Mouse (Mus musculus) stomach, embryonic 16.5 days (tissue): ENCODE results near the gene Prepl. TPM values are rescaled to one million over a fixed set of nuclear protein-coding genes. Genes with fewer than 3 reads are reported as not detected.

Source experiments
- ATAC-seq: fragments of 200-750 bp; cut with Nextera tagmentation; 2 replicates; pipeline ENCODE4 v1.8.0; 2017; ENCODE audit warnings: moderate number of reproducible peaks, moderate TSS enrichment; ENCODE audit not compliant: insufficient read depth, low FRiP score
- H3K27ac ChIP-seq: fragments of 300-500 bp; sonication (generic); 2 replicates; pipeline ENCODE4 v1.5.1; 2014; ENCODE audit warnings: low read length
- H3K27me3 ChIP-seq: fragments of 300-500 bp; sonication (generic); 2 replicates; pipeline ENCODE4 v1.6.1; 2014; ENCODE audit warnings: low read length, control low read depth, mixed read lengths; ENCODE audit not compliant: control insufficient read depth, insufficient read depth
- H3K36me3 ChIP-seq: fragments of 300-500 bp; sonication (generic); 2 replicates; pipeline ENCODE4 v1.6.1; 2014; ENCODE audit warnings: low read length; ENCODE audit not compliant: control insufficient read depth, insufficient read depth
- H3K4me1 ChIP-seq: fragments of 300-500 bp; sonication (generic); 2 replicates; pipeline ENCODE4 v1.6.1; 2014; ENCODE audit warnings: low read length, control low read depth, mixed read lengths; ENCODE audit not compliant: control insufficient read depth, insufficient read depth
- H3K4me2 ChIP-seq: fragments of 300-500 bp; sonication (generic); 2 replicates; pipeline ENCODE4 v1.6.1; 2014; ENCODE audit warnings: low read depth, low read length, mixed read lengths
- H3K4me3 ChIP-seq: fragments of 300-500 bp; sonication (generic); replicated peaks from 2 replicates; pipeline ENCODE4 v1.5.1; 2014; ENCODE audit warnings: mild to moderate bottlenecking, low read length
- H3K9ac ChIP-seq: fragments of 300-500 bp; sonication (generic); 2 replicates; pipeline ENCODE4 v1.6.1; 2014; ENCODE audit warnings: low read length
- H3K9me3 ChIP-seq: fragments of 300-500 bp; sonication (generic); replicated peaks from 2 replicates; pipeline ENCODE4 v1.6.1; 2016; ENCODE audit warnings: low read length, control low read depth; ENCODE audit not compliant: control insufficient read depth
- WGBS: fragments of 180-500 bp; shearing (Covaris S2); extraction: QIAGEN DNeasy Blood & Tissue Kit; methylation state at CpG from one replicate; pipeline ENCODE4 v1.1.7; 2014; 5-methylcytosine and 5-hydroxymethylcytosine counted together
- polyA plus RNA-seq: library from polyadenylated mRNA; unstranded; fragments of >200 nt; fragmentation: Nextera tagmentation; extraction: Ambion mirVana; gene quantifications from 2 replicates; pipeline ENCODE4 v1.2.1, GENCODE M21; 2015

Prepl gene
- polyA plus RNA-seq: 31.5 and 33.5 TPM in 2 replicates

GRCm38 (mm10) chr17:85090120-85091099, at the start of gene Prepl, which contains the start of gene Camkmt:
Gene Prepl, minus strand, starts transcription at chr17:85090241.
Gene Camkmt, plus strand, starts transcription at chr17:85090552.
- H3K4me1 ChIP-seq: peaks cover 11% of the 10 kb centered on the region
- no peaks in the 10 kb centered on the region for H3K36me3 ChIP-seq
- peak within 1 kb of the TSS; percentile 68 for H3K4me2 ChIP-seq
- WGBS: under 1% methylated on average over 63 of the region's 63 CpGs
- peak within 1 kb of the TSS; percentile 77 for H3K4me3 ChIP-seq
- peak within 1 kb of the TSS; percentile 87 for H3K9ac ChIP-seq
- no peaks in the 10 kb centered on the region for H3K9me3 ChIP-seq
- peak; percentile 99 for ATAC-seq
- H3K27me3 ChIP-seq: no peaks in the 10 kb centered on the region
- H3K27ac ChIP-seq: peak within 1 kb of the TSS; percentile 86

DNA sequence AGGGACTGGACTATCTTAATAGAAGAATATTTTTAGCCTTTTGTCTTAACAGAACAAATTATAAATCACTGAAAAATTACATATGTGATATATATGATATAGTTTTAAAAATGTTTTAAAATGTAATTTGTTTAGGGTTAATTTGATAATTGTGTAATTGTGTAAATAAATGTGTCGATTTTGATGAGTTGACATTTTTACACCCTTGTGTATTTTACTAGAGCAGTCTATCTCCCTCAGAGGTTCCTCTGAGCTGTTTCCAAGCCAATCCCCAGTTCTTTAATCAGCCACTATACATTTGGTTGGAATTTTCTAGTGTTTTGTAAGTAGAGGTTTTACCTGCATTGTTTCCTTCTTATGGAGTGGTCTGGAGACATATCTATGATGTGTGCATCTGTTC, 48.4 kb upstream of the Prepl start:
- H3K27me3 ChIP-seq: no peaks in the 10 kb centered on the region
- H3K9me3 ChIP-seq: no peaks in the 10 kb centered on the region
- no peaks in the 10 kb centered on the region for H3K36me3 ChIP-seq
- no peak overlapping the region for H3K4me3 ChIP-seq
- no peaks in the 10 kb centered on the region for H3K4me1 ChIP-seq
- no peak overlapping the region for H3K27ac ChIP-seq
- no peak overlapping the region for H3K9ac ChIP-seq
- no peak overlapping the region for H3K4me2 ChIP-seq
- ATAC-seq: no peak
- WGBS: 74% methylated on average over 1 of the region's 1 CpGs

DNA sequence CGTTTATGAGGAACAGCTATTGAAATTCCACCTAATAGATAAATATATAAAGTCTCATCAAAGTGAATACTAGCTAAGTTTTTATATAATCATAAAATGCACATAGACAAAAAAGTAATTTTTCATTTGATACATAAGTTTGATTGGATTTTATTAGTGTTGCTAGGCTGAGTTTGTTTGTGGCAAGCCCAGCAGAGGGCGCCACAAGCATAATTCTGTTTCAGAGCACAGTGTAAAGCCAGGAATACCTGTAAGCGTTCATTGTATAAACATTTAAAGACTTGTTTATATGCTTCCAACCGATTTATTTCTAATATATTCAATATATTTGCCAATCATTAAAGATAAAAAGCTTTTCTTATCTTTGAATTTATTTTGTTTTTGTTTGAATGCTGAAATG, 26.6 kb upstream of the Prepl start:
- H3K27ac ChIP-seq: no peak overlapping the region
- H3K36me3 ChIP-seq: no peaks in the 10 kb centered on the region
- H3K4me1 ChIP-seq: no peaks in the 10 kb centered on the region
- H3K9me3 ChIP-seq: no peaks in the 10 kb centered on the region
- ATAC-seq: no peak
- H3K4me2 ChIP-seq: no peak overlapping the region
- no peaks in the 10 kb centered on the region for H3K27me3 ChIP-seq
- H3K4me3 ChIP-seq: no peak overlapping the region
- no peak overlapping the region for H3K9ac ChIP-seq
- 29% methylated on average over 4 of the region's 4 CpGs for WGBS

- WGBS: 80% methylated on average over 8 of the region's 8 CpGs
- no peak overlapping the region for H3K4me3 ChIP-seq
- H3K27ac ChIP-seq: no peak overlapping the region
- no peaks in the 10 kb centered on the region for H3K4me1 ChIP-seq
- no peak for ATAC-seq
- H3K4me2 ChIP-seq: no peak overlapping the region
- no peaks in the 10 kb centered on the region for H3K36me3 ChIP-seq
- no peaks in the 10 kb centered on the region for H3K27me3 ChIP-seq
- no peaks in the 10 kb centered on the region for H3K9me3 ChIP-seq
- H3K9ac ChIP-seq: no peak overlapping the region
Observed at GRCm38 (mm10) chr17:85113441-85113840, 23.4 kb upstream of the Prepl start.

- no peak for ATAC-seq
- no peaks in the 10 kb centered on the region for H3K27me3 ChIP-seq
- 90% methylated on average over 1 of the region's 1 CpGs for WGBS
Observed at GRCm38 (mm10) chr17:85110640-85111039, 20.6 kb upstream of the Prepl start.

GRCm38 (mm10) chr17:85103310-85103709, 13.3 kb upstream of the Prepl start:
- no peak overlapping the region for H3K4me3 ChIP-seq
- H3K9ac ChIP-seq: no peak overlapping the region
- H3K4me2 ChIP-seq: no peak overlapping the region
- no peaks in the 10 kb centered on the region for H3K36me3 ChIP-seq
- ATAC-seq: no peak
- 37% methylated on average over 2 of the region's 2 CpGs for WGBS
- H3K4me1 ChIP-seq: 0 out of 2 replicates have a peak, but pooled peaks cover 3% of the 10 kb centered on the region
- H3K9me3 ChIP-seq: no peaks in the 10 kb centered on the region
- no peak overlapping the region for H3K27ac ChIP-seq
- H3K27me3 ChIP-seq: no peaks in the 10 kb centered on the region

More at GRCm38 (mm10) chr17:85110640-85111039, 20.6 kb upstream of the Prepl start:
- H3K4me1 ChIP-seq: no peaks in the 10 kb centered on the region
- H3K4me3 ChIP-seq: no peak overlapping the region
- no peak overlapping the region for H3K9ac ChIP-seq
- no peaks in the 10 kb centered on the region for H3K36me3 ChIP-seq
- no peak overlapping the region for H3K27ac ChIP-seq
- H3K9me3 ChIP-seq: no peaks in the 10 kb centered on the region
- no peak overlapping the region for H3K4me2 ChIP-seq

DNA sequence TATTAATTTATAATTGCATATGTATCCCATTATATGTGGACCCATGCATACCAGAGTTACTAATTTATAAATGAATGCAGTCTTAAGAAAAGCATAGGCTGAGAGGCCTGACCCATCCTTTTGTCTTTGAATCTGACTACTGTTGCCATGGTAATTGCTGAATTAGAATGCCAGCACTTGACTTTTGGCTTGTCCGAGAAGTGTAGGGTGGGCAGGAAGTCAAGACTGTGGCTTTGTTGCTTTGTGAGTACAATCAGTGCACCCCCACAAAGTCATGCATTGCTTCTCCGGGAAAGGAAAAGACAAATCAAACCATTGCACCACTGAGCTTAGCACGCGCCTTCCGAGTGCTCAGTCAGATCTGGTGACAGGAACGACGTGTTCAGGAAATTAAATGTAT, 11.7 kb upstream of the Prepl start:
- H3K4me1 ChIP-seq: 0 out of 2 replicates have a peak, but pooled peaks cover 3% of the 10 kb centered on the region
- H3K4me2 ChIP-seq: no peak overlapping the region
- H3K27me3 ChIP-seq: no peaks in the 10 kb centered on the region
- no peak overlapping the region for H3K27ac ChIP-seq
- H3K9me3 ChIP-seq: 0 out of 2 replicates have a peak, but pooled peaks cover 4% of the 10 kb centered on the region
- 89% methylated on average over 7 of the region's 7 CpGs for WGBS
- H3K36me3 ChIP-seq: peaks cover 10% of the 10 kb centered on the region
- no peak overlapping the region for H3K4me3 ChIP-seq
- H3K9ac ChIP-seq: no peak overlapping the region
- no peak for ATAC-seq

- H3K9ac ChIP-seq: no peak overlapping the region
Observed at GRCm38 (mm10) chr17:85100232-85100631, 10.2 kb upstream of the Prepl start.

GRCm38 (mm10) chr17:85098677-85099323, 8.8 kb upstream of the Prepl start:
- no peak overlapping the region for H3K27ac ChIP-seq
- H3K27me3 ChIP-seq: no peaks in the 10 kb centered on the region
- no peak overlapping the region for H3K4me3 ChIP-seq
- ATAC-seq: no peak
- H3K4me1 ChIP-seq: 0 out of 2 replicates have a peak, but pooled peaks cover 3% of the 10 kb centered on the region
- no peak overlapping the region for H3K9ac ChIP-seq
- 94% methylated on average over 7 of the region's 7 CpGs for WGBS
- no peak overlapping the region for H3K4me2 ChIP-seq
- 0 out of 2 replicates have a peak, but pooled peaks cover 4% of the 10 kb centered on the region for H3K9me3 ChIP-seq
- H3K36me3 ChIP-seq: peaks cover 10% of the 10 kb centered on the region

More at GRCm38 (mm10) chr17:85100232-85100631, 10.2 kb upstream of the Prepl start:
- peaks cover 10% of the 10 kb centered on the region for H3K36me3 ChIP-seq
- WGBS: 89% methylated on average over 3 of the region's 3 CpGs
- H3K4me1 ChIP-seq: 0 out of 2 replicates have a peak, but pooled peaks cover 3% of the 10 kb centered on the region
- H3K27me3 ChIP-seq: no peaks in the 10 kb centered on the region
- no peak overlapping the region for H3K4me2 ChIP-seq
- no peak for ATAC-seq
- 0 out of 2 replicates have a peak, but pooled peaks cover 4% of the 10 kb centered on the region for H3K9me3 ChIP-seq
- no peak overlapping the region for H3K27ac ChIP-seq
- H3K4me3 ChIP-seq: no peak overlapping the region
